Mouse (Mus musculus) kidney, postnatal 0 days (tissue): ENCODE measurements around the gene Nupl2. TPM values are rescaled to one million over a fixed set of nuclear protein-coding genes. Genes with fewer than 3 reads are reported as not detected.

Experiments
- ATAC-seq: fragments of 200-750 bp; cut with Nextera tagmentation; replicated peaks from 2 replicates; pipeline ENCODE4 v1.8.0; 2017; ENCODE audit warnings: low read depth, moderate number of reproducible peaks, moderate TSS enrichment, moderate library complexity; ENCODE audit not compliant: low FRiP score
- DNase-seq: peaks from one replicate; pipeline ENCODE4 v3.0.0-alpha.2; 2016; ENCODE audit warnings: low spot score
- H3K27ac ChIP-seq: fragments of 300-500 bp; sonication (generic); 2 replicates; pipeline ENCODE4 v1.5.1; 2014; ENCODE audit warnings: mild to moderate bottlenecking
- H3K27me3 ChIP-seq: fragments of 300-500 bp; sonication (generic); 2 replicates; pipeline ENCODE4 v1.6.1; 2014; ENCODE audit warnings: low read length, mixed read lengths; ENCODE audit not compliant: insufficient read depth
- H3K36me3 ChIP-seq: fragments of 300-500 bp; sonication (generic); 2 replicates; pipeline ENCODE4 v1.6.1; 2014; ENCODE audit warnings: low read length, mixed read lengths; ENCODE audit not compliant: insufficient read depth
- H3K4me1 ChIP-seq: fragments of 300-500 bp; sonication (generic); replicated peaks from 2 replicates; pipeline ENCODE4 v1.6.1; 2014; ENCODE audit warnings: antibody characterized with exemption, low read length, mixed read lengths; ENCODE audit not compliant: insufficient read depth
- H3K4me2 ChIP-seq: fragments of 300-500 bp; sonication (generic); 2 replicates; pipeline ENCODE4 v1.6.1; 2014; ENCODE audit warnings: mild to moderate bottlenecking, low read length, moderate library complexity, mixed read lengths
- H3K4me3 ChIP-seq: fragments of 300-500 bp; sonication (generic); replicated peaks from 2 replicates; pipeline ENCODE4 v1.5.1; 2014; ENCODE audit warnings: low read depth, low read length
- H3K9ac ChIP-seq: fragments of 300-500 bp; sonication (generic); 2 replicates; pipeline ENCODE4 v1.6.1; 2014; ENCODE audit warnings: low read depth, low read length
- H3K9me3 ChIP-seq: fragments of 300-500 bp; sonication (generic); replicated peaks from 2 replicates; pipeline ENCODE4 v1.6.1; 2016; ENCODE audit warnings: low read length, inconsistent platforms, mixed read lengths
- CTCF ChIP-seq: IDR thresholded peaks from 2 replicates; pipeline ENCODE4 v1.5.1; 2016; ENCODE audit warnings: antibody characterized with exemption, low read depth, mild to moderate bottlenecking, moderate library complexity
- WGBS: fragments of 180-500 bp; shearing (Covaris S2); extraction: QIAGEN DNeasy Blood & Tissue Kit; methylation state at CpG from one replicate; pipeline ENCODE4 v1.1.7; 2014; 5-methylcytosine and 5-hydroxymethylcytosine counted together
- polyA plus RNA-seq: library from polyadenylated mRNA; unstranded; fragments of >200 nt; fragmentation: Nextera tagmentation; extraction: Ambion mirVana; gene quantifications from 2 replicates; pipeline ENCODE4 v1.2.1, GENCODE M21; 2015

Gene Nupl2
- 11.2 and 11.7 TPM in 2 replicates for polyA plus RNA-seq

DNA sequence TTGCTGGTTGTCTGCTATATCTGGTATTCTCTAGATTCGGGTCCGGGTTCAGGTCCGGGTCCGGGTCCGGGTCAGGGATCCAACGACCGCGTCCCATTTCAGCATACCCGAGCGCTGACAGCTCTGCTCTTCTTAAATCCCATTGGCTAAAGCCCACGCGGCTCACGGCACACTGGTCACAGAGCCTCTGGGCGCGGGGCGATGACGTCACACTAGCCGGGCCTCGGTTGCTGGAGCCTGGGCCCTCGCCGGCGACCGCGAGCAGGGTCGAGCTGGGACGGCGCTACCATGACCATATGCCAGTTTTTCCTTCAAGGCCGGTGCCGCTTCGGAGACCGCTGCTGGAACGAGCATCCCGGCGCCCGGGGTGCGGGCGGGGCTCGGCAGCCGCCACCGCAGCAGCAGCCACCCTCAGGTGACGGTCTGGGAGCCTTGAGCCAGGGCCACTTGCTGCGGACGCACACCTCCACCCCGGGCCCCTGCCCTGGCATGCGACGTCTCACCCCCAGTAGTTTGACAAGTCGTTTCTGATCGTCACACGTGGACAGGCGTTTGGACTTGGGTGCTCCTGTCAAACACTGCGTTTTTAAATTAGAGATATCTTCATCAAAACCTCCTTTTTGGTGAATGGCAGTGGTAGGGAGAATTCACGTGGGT is at the start of gene Nupl2:
Gene Nupl2 (plus strand): TSS at position 175 of the 657 bp plus-strand sequence.
- ATAC-seq = peak; percentile 99
- Histone ChIP-seq H3K9ac (peak within 1 kb of the TSS; percentile 95), H3K4me2 (peak within 1 kb of the TSS; percentile 85), H3K36me3 (no peaks in the 10 kb centered on the region), H3K4me1 (peaks cover 3% of the 10 kb centered on the region; the same call in 1 of the 2 replicates), H3K27me3 (no peaks in the 10 kb centered on the region), H3K9me3 (no peaks in the 10 kb centered on the region), H3K4me3 (peak within 1 kb of the TSS; percentile 83), H3K27ac (peak within 1 kb of the TSS; percentile 72)
- no peak for TF ChIP-seq CTCF
- peak; percentile 96 for DNase-seq
- WGBS = under 1% methylated on average over 52 of the region's 52 CpGs

DNA sequence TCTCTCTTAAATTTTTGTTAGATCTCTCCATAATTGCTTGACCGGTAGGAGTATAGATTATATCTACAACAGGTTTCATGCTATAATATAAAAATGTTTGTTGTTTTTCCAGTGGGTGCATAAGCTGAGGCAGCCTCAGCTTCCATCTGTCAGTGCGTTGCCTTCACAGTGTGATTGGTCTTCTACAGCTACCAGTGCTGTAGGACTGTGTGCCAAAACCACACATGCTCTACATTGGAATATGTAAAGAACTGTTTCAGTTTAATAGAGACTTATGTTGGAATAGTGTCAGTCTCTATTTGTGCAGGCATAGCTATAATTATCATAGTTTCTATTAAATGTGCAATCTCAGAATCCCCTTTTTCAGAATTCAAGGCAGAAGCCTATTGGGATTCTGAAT is 42.5 kb upstream of the Nupl2 start:
- Histone ChIP-seq H3K9ac (no peak overlapping the region), H3K27me3 (no peaks in the 10 kb centered on the region), H3K4me1 (no peaks in the 10 kb centered on the region), H3K27ac (no peak overlapping the region), H3K4me3 (no peak overlapping the region), H3K9me3 (no peaks in the 10 kb centered on the region), H3K4me2 (no peak overlapping the region), H3K36me3 (no peaks in the 10 kb centered on the region)
- TF ChIP-seq CTCF = no peak
- WGBS = 89% methylated on average over 2 of the region's 2 CpGs
- ATAC-seq = no peak
- DNase-seq = no peak

DNA sequence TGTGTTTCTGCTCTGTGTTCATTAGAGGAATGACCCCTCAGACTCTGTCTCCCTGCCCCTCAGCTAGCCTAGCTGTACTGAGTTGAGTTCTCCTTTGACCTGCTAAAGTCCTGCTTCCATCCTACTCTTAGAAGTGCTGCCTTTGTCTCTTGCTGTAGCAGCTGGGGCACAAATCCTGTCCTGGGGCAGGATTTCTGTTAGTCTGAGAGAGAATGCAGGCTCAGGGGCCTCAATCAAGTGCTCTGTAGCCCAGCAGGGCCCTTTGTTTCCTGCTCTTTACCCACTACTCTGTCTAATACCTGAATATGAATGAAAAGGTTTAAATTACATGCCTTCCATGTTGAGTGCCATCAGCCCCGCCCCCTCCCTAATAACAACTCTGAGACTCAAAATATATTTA is 40.6 kb upstream of the Nupl2 start:
- no peaks in the 10 kb centered on the region for H3K9me3 ChIP-seq
- DNase-seq (no peak), ATAC-seq (no peak)
- WGBS = 86% methylated on average over 1 of the region's 1 CpGs
- H3K4me1 ChIP-seq = no peaks in the 10 kb centered on the region
- H3K4me3 ChIP-seq = no peak overlapping the region
- no peak overlapping the region for H3K27ac ChIP-seq
- no peaks in the 10 kb centered on the region for H3K27me3 ChIP-seq
- H3K36me3 ChIP-seq = no peaks in the 10 kb centered on the region
- H3K4me2 ChIP-seq = no peak overlapping the region
- TF ChIP-seq CTCF = no peak
- H3K9ac ChIP-seq = no peak overlapping the region

DNA sequence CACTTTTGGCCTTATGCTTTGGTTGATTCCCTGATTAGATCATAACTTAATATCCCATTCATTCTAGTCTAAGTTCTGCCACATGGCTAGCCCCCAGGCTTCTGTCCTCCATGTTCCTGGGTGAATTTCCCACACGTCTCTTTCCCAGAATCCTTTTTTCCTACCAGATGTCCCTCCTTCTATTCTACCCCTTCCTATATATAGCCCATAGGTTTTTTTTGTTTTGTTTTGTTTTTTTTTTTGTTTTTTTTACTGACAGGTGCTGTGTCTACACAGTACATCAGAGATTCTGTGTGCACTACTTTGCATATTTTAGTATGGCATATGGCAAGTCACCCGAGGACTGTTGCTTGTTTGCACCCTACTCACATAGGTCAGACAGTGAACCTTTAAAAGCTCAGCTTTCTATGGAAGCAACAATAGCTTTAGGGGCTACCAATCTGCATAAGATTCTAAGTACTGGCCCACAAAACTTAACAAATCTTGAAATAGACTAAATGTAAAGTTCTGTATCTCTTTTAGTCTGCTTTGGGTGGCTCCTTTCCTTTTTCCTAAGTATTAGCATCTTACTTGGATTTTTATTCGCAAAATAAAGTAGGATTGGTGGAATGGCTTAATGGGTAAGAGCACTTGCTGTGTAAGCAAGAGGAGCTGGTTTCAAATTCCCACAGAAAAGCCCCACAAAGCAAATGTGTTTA is 40.0 kb upstream of the Nupl2 start:
- Histone ChIP-seq H3K9me3 (no peaks in the 10 kb centered on the region), H3K27me3 (no peaks in the 10 kb centered on the region), H3K4me3 (no peak overlapping the region), H3K27ac (no peak overlapping the region), H3K4me1 (no peaks in the 10 kb centered on the region), H3K9ac (no peak overlapping the region), H3K4me2 (no peak overlapping the region), H3K36me3 (no peaks in the 10 kb centered on the region)
- no peak for TF ChIP-seq CTCF
- DNase-seq (no peak), ATAC-seq (no peak)
- WGBS = 66% methylated on average over 3 of the region's 3 CpGs

DNA sequence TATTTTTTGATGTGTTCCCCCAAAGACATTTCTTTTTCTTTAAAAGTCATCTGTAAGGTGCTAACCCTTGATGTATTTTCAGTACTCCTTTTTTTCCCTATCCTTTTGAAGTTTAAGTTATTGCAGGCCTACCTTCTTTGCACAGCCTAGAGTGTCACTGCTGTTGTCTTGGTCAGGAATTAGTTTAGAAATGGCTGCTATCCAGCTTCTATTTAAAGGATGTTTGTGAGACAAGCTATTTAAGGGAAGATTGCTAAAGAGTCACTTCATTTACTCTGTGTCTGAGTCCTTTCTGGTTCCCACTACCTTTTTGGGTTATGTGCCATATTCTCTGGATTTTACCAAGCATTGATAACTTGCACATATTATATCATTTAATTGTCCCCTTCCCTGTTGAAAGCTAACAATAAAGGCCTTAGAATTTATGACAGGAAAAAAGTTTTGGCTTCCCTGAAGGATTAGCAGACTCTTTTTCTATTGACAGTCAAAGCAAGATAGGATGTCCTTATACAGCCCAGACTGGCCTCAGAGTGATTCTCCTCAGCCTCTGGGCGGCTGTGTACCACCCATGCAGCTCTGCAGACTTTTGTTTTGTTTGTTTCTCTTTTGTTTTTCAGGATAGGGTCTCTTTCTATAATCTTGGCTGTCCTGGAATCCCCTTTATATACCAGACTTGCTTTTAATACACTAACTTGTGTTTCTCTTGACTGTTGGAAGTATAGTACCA is 38.7 kb upstream of the Nupl2 start:
- H3K4me3 ChIP-seq = no peak overlapping the region
- ATAC-seq (no peak), DNase-seq (no peak)
- no peak overlapping the region for H3K27ac ChIP-seq
- WGBS = 81% methylated on average over 1 of the region's 1 CpGs
- H3K36me3 ChIP-seq = no peaks in the 10 kb centered on the region
- H3K9ac ChIP-seq = no peak overlapping the region
- no peaks in the 10 kb centered on the region for H3K9me3 ChIP-seq
- no peak overlapping the region for H3K4me2 ChIP-seq
- no peaks in the 10 kb centered on the region for H3K27me3 ChIP-seq
- no peak for TF ChIP-seq CTCF
- H3K4me1 ChIP-seq = no peaks in the 10 kb centered on the region

DNA sequence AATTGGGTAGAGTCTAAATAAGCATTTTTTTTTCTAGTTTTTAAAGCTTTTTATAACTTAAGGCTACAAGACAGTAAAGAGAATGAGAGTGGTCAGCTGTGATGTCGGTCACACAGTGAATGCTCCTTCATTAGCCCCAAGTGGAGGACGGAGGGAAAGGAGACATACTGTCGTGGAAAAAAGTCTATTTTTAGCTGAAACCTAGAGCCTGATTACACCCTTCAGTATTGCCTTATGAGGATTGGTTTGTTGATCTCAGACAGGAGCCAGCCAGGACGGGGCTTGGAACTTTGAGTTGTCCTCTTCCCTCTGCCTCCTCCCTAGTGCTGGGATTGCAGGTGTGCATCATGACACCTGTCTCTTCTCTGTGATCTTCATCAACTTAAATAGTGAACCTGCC is 37.8 kb upstream of the Nupl2 start:
- no peaks in the 10 kb centered on the region for H3K36me3 ChIP-seq
- H3K4me3 ChIP-seq = no peak overlapping the region
- no peaks in the 10 kb centered on the region for H3K9me3 ChIP-seq
- WGBS = 75% methylated on average over 4 of the region's 4 CpGs
- H3K4me1 ChIP-seq = no peaks in the 10 kb centered on the region
- DNase-seq (no peak), ATAC-seq (no peak)
- H3K27ac ChIP-seq = no peak overlapping the region
- H3K4me2 ChIP-seq = no peak overlapping the region
- H3K9ac ChIP-seq = no peak overlapping the region
- TF ChIP-seq CTCF = no peak
- H3K27me3 ChIP-seq = no peaks in the 10 kb centered on the region
